Mouse (Mus musculus) layer of hippocampus, adult 2 months (tissue): ENCODE results near the gene Gpr176. TPM values are rescaled to one million over a fixed set of nuclear protein-coding genes. Genes with fewer than 3 reads are reported as not detected.
A peak's percentile ranks its signal among the peaks of the same experiment; 100 is the strongest.

Experiments used
- DNase-seq, 2 experiments: peaks; one replicate each; pipeline ENCODE4 v3.0.0; 2022; ENCODE audit warnings: low spot score in 2 of 2
- H3K27ac ChIP-seq: fragments of 200-600 bp; 2 replicates; pipeline ENCODE4 v1.8.1; 2022
- H3K4me3 ChIP-seq: fragments of 200-600 bp; 2 replicates; pipeline ENCODE4 v1.8.1; 2022; ENCODE audit warnings: mild to moderate bottlenecking
- CTCF ChIP-seq: fragments of 200-600 bp; conservative IDR thresholded peaks from 2 replicates; pipeline ENCODE4 v1.8.1; 2022; ENCODE audit warnings: antibody characterized with exemption, mild to moderate bottlenecking, moderate library complexity
- total RNA-seq, 2 experiments: library from RNA; stranded (reverse); gene quantifications; 2 replicates each; pipeline ENCODE4 v1.2.3; 2021

The Gpr176 gene
- total RNA-seq, 2 experiments from 2014 or later: 10.8 to 11.8 TPM

DNA sequence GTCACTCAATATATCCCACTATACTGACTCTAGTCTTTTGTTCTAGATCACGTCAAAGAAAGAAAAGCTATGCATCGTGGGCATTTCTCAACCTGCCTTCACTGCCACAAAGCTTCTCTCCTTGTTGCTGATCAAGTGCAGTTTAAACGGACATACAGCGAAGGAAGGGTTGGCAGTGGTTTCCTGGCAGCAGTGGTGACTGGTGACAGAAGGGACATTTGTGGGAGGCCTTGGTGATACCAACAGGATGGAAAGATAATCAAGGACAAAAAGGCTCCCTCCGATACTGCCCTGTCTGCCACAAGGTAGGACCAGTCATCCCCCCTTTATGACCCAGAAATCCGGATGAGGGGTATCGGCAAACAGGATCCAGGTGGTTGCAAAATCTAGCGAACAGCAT lies 95.0 kb downstream of the Gpr176 start:
- TF ChIP-seq CTCF: no peak
- Histone ChIP-seq H3K4me3 (no peak overlapping the region), H3K27ac (no peak overlapping the region)
- no peak for DNase-seq

DNA sequence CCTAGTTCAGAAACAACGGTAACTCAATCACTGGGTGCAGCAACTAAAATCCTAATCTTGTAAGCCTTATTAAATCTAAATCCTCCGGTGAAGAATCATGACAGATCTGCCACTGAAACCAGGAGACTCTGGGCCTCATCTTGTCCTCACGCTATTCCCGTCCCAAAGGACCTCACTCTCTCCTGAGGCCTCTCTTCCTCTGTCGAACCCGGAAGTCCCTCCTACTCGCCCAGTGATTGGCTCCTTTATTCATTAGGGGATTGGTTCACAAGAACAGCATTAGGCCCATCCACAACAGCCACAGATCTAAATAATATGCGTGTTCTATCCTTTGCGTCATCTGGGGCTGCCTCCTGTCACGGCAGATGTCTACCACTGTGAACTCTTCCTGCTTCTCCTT lies 101.6 kb downstream of the Gpr176 start:
- Histone ChIP-seq H3K4me3 (no peak overlapping the region), H3K27ac (no peak overlapping the region)
- DNase-seq: peak in 1 of 2 experiments; percentile 11
- TF ChIP-seq CTCF: no peak

DNA sequence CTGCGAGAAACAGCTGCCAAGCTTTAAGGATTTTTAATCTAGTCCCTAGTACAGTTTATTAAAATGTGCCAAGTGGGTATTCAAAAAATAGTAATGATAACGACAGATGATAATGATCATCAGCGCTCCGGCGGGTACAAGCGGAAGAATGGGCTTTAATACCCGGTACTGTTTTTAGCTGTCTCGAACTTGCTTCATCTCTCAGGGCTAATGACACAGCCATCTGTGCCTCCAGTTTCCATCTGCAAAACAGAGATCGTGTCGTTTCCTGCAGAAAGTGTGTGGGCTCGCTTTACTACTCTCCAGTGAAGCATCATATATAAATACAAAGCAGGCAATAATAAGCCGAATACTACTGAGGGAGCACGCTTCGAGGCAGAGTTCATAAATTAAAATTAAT lies 103.0 kb downstream of the Gpr176 start:
- DNase-seq: peak; percentile 52 to 74
- Histone ChIP-seq H3K4me3 (peak overlapping the region; percentile 6; the same call in 1 of the 2 replicates), H3K27ac (peak overlapping the region; percentile 28; the same call in 1 of the 2 replicates)
- TF ChIP-seq CTCF: no peak

DNA sequence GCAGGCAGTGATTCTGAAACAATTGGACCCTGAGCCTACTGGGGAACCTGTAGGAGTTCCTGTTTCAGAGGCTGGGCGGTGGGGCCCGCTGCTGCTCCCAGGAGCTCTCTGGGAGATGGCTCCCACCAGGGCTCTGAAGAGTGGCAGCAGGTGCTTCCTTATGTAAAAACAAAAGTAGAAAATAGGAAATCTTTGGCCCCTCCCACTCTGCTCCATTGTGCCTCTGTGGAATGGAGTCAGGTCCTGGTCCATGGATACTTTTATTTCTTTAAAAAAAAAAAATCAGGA lies 109.4 kb downstream of the Gpr176 start:
- Histone ChIP-seq H3K27ac (no peak overlapping the region), H3K4me3 (no peak overlapping the region)
- TF ChIP-seq CTCF: no peak
- no peak for DNase-seq

DNA sequence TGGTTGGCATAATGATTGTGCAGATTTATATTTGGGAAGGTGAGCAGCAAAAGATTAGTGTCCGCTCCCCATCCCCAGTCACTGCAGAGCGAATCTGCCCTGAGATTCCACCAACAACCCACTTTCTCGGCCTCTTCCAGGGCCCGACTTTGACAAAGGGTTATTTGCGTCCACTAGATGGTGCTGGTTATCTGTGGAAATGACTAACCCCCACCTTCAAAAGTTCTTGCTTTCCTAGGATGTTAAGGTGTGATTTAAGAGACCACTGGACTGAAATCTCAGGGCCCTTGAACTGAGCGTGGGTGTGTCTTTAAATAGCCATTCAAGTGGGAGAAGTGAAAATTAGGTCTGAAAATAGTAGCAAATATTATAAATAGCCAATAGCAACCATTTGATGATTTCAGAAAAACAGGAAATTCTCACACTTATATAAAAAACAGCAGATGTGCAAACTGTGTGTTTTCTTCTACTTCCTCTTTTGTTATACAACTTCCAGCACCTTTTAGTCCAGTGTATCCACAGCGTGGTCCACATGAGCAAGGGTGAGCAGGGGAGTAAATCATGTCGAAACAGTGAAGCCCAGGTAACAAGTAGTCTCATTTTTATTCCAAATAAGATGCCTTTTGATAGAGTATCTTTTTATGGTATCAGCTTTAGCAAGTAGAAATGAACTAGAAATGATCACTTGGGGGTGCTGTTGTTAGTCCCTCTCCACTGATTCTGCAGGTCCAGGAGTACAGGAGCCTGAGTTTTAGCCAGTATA lies 109.9 kb downstream of the Gpr176 start:
- DNase-seq: peak; percentile 63 to 66
- Histone ChIP-seq H3K27ac (peak overlapping the region; percentile 10; the same call in 1 of the 2 replicates), H3K4me3 (peak overlapping the region; percentile 15; the same call in 1 of the 2 replicates)
- TF ChIP-seq CTCF: peak; percentile 88

DNA sequence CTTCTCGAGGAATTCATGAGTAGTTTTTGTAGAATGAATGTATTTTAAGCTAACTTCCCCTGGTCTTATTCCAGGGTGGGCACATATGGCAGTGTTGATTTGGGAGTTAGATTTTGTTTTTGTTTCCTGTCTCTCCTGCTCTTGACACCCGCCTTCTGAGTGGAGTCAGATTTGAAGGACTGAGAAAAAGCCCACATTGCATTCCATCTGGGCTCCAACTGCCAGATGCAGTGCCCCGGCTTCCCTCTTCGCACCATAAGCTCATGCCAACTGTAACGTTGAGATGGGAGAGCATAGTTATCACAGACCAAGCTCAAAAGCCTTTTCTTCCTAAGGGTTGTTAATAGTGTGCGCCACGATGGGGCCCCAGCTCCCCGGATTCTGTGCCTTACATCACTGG lies 110.5 kb downstream of the Gpr176 start:
- DNase-seq: peak; percentile 70 to 73
- H3K27ac ChIP-seq: peak overlapping the region; percentile 10; the same call in 1 of the 2 replicates
- TF ChIP-seq CTCF: no peak
- H3K4me3 ChIP-seq: peak overlapping the region; percentile 15; the same call in 1 of the 2 replicates

DNA sequence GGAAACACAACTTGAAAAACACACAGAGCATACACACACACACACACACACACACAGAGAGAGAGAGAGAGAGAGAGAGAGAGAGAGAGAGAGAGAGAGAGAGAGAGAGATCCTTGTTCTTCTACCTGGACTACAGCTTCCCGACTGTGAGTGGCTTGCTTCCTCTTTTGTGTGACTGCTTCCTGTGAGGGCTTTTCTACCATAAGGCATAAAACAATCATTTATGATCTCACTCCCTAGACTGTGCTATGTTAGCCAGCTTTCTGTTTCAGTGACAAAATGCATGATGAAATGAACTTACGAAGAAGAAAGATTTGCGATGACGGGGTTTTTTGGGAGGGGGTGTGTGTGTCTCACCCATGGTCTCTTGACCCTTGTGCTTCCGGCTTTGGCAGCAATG lies 113.5 kb downstream of the Gpr176 start:
- no peak for TF ChIP-seq CTCF
- no peak for DNase-seq
- no peak overlapping the region for H3K27ac ChIP-seq

DNA sequence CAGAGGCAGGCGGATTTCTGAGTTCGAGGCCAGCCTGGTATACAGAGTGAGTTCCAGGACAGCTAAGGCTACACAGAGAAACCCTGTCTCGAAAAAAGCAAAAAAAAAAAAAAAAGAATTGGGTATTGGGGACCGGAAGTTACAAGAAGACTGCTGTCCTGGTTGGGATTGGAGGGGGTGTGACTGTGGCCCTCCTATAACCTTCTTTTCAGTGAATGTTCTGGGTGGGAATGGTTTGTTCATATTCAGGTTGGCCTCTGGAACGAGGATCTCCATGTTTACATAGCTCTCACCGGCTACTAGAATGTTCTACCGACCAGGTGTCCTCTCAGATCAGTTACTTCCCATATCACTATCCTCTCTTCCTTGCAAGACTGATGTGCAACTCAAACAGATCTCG lies 116.1 kb downstream of the Gpr176 start:
- Histone ChIP-seq H3K27ac (no peak overlapping the region), H3K4me3 (peak overlapping the region; percentile 48)
- no peak for DNase-seq
- TF ChIP-seq CTCF: no peak

More for the DNA sequence above, 113.5 kb downstream of the Gpr176 start:
- H3K4me3 ChIP-seq: no peak overlapping the region

DNA sequence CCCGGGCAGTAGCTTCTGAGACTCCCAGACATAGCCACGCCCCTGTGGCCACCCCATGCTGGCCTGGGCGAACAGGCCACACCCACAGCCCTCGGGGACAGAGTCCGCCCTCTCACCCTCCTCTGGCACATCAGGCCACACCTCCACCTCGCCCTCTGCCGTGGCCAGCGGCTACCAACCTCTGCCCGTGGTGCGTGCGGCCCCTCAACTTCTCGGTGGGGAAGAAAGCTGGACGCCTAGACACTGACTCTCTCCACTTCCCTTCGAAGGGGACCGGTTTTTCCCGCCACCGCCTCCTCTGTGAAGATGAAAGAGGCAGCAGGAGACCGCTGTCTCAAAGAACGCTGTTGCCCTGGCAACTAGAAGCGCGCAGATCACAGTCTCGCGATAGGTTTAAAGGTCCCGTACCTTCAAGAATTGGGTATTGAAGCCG lies 116.6 kb downstream of the Gpr176 start, which contains the start of gene Fsip1:
TSS of gene Fsip1 (minus strand) at position 346 of the 433 bp plus-strand sequence.
- H3K4me3 ChIP-seq: peak within 1 kb of the TSS; percentile 48
- peak; percentile 54 to 70 for DNase-seq
- H3K27ac ChIP-seq: no peak within 1 kb of the TSS
- no peak for TF ChIP-seq CTCF

DNA sequence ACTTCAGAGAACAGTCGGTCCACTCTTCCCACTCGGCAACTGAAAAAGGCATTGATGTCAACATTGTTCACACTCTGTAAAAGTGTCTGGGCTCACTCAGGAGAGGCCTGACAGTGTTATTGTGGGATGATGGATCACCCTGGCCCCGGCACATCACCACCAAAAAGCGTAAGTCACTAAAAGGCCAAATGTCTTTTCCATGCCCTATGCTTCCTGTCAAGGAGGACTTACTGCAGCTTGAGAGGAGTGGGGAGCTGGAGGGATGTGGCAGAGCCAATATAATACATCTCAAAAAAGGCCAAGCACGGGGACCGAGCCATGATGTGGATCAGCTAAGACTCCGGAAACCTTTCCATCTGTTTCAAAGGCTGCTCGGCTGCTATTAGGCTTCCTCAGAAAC lies 118.7 kb downstream of the Gpr176 start:
- Histone ChIP-seq H3K27ac (no peak overlapping the region), H3K4me3 (no peak overlapping the region)
- no peak for TF ChIP-seq CTCF
- no peak for DNase-seq

DNA sequence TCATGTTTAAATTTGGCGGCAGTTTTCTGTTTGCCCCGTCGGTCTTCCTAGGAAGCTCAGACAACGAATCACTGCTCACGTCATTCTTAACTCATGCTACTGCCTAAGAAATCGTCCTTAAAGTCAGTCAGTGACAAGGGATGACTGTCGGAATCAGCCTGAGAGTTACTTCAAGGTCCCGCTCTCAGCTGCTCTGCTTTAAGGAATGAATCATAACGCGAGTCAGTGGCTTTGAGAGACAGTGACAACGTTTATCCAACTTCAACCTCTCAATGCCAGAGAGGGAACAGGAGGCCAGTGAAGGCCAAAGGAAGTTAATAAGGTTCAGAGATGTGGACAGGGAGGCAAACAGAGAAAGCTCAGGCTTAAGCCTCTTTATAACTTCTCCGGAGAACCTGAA lies 124.3 kb downstream of the Gpr176 start:
- TF ChIP-seq CTCF: no peak
- Histone ChIP-seq H3K4me3 (no peak overlapping the region), H3K27ac (no peak overlapping the region)
- no peak for DNase-seq

DNA sequence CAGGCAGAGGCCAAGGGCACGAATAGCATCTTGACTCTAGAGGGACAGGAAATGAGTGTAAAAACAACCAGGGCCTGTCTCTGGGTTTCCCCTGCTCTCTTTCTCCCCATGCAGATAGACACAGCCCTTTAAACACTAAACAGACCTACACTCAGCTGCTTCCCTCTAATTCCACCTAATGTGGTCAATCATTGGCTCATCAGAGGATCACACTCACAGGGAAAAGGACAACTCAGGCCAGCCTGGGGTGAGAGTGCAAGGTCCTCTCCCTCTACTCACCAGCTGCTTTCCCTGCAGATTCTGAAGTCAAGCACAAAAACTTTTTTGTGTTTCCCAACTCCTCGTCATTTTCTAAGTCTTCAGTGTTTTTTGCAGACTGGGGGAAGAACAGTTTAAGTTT lies 125.2 kb downstream of the Gpr176 start:
- Histone ChIP-seq H3K4me3 (no peak overlapping the region), H3K27ac (no peak overlapping the region)
- no peak for DNase-seq

DNA sequence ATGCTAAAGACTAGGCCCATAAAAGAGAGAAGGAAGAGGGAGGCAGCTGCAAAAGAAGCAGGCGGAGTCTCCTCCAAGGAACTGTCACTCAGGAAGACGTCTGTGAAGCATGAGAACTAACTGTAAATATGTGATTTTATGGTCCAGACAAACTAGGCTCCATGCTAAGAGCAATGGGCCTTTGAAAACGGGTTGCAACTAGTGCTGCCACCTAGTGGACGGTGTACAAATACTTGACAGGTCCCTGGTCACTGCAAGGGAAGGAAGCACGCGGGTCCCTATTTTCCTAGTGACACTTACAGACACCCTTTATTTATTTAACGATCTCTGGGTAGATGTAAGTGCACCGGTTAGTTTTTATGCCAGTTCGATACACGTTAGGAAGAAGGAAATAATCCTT lies 127.3 kb downstream of the Gpr176 start:
- peak; percentile 96 for TF ChIP-seq CTCF
- no peak overlapping the region for H3K27ac ChIP-seq
- no peak overlapping the region for H3K4me3 ChIP-seq
- peak; percentile 41 to 76 for DNase-seq

More for the DNA sequence above, 125.2 kb downstream of the Gpr176 start:
- TF ChIP-seq CTCF: no peak

DNA sequence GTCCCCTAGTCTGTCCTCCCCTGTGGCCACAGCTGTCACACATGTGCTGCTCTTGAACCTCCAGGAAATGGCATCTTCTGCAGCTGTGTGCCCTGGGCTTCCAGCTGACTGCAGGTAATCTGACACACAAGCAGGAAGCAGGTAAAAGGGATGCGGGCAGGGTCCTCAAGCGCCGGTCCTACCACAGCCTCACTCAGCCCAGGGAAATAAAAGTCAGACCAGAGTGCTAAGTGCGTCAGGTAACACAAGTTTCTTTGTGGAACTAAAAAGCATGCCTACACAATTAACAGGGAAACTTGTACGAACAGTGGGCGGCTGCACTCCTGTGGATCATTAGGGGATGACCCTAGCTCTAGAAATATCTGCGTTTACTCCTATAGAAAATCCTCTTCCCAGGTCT lies 137.0 kb downstream of the Gpr176 start:
- Histone ChIP-seq H3K27ac (no peak overlapping the region), H3K4me3 (no peak overlapping the region)
- TF ChIP-seq CTCF: no peak
- DNase-seq: no peak
